Mouse (Mus musculus): ENCODE measurements around the gene Prr18.

The Prr18 gene

GRCm38 (mm10) chr17:8341360-8341963 lies 4.2 kb downstream of the Prr18 start:
- DNase-seq = no peak

- no peak for DNase-seq
These were observed 5.4 kb downstream of the Prr18 start for GRCm38 (mm10) chr17:8342706-8343105.

GRCm38 (mm10) chr17:8343416-8343815 lies 6.2 kb downstream of the Prr18 start:
- no peak for DNase-seq

GRCm38 (mm10) chr17:8347765-8348285 lies 10.6 kb downstream of the Prr18 start:
- DNase-seq = no peak

GRCm38 (mm10) chr17:8348941-8349340 lies 11.7 kb downstream of the Prr18 start:
- no peak for DNase-seq

- DNase-seq = no peak
These were observed 13.8 kb downstream of the Prr18 start for GRCm38 (mm10) chr17:8351088-8351487.

- no peak for DNase-seq
These were observed 18.4 kb downstream of the Prr18 start, which contains the start of gene T2 for GRCm38 (mm10) chr17:8355692-8356091. T2 (plus strand) TSS chr17:8355992.

- no peak for DNase-seq
These were observed 20.2 kb downstream of the Prr18 start for GRCm38 (mm10) chr17:8357498-8357897.

- DNase-seq = no peak
These were observed 23.6 kb downstream of the Prr18 start for GRCm38 (mm10) chr17:8360876-8361275.

- no peak for DNase-seq
These were observed 24.2 kb downstream of the Prr18 start for GRCm38 (mm10) chr17:8361281-8362103.

GRCm38 (mm10) chr17:8367514-8368480 lies 30.5 kb downstream of the Prr18 start:
- DNase-seq = no peak

- peak; percentile 59 for DNase-seq
These were observed 31.3 kb downstream of the Prr18 start for GRCm38 (mm10) chr17:8368570-8368969.

GRCm38 (mm10) chr17:8369171-8369570 lies 31.9 kb downstream of the Prr18 start:
- no peak for DNase-seq

- peak; percentile 78 for DNase-seq
These were observed 33.5 kb downstream of the Prr18 start for GRCm38 (mm10) chr17:8370634-8371229.

- DNase-seq = peak; percentile 93
These were observed 34.6 kb downstream of the Prr18 start for GRCm38 (mm10) chr17:8371834-8372233.

- peak; percentile 84 for DNase-seq
These were observed 35.2 kb downstream of the Prr18 start for GRCm38 (mm10) chr17:8372286-8373046.

- no peak for DNase-seq
These were observed 40.0 kb downstream of the Prr18 start for GRCm38 (mm10) chr17:8377298-8377697.

- no peak for DNase-seq
These were observed 48.2 kb downstream of the Prr18 start for GRCm38 (mm10) chr17:8385441-8385840.

GRCm38 (mm10) chr17:8388463-8388862 lies 51.2 kb downstream of the Prr18 start:
- DNase-seq = peak; percentile 78

GRCm38 (mm10) chr17:8388990-8389789 lies 51.9 kb downstream of the Prr18 start:
- no peak for DNase-seq

- no peak for DNase-seq
These were observed 52.5 kb downstream of the Prr18 start for GRCm38 (mm10) chr17:8389790-8390095.

Data from embryo, embryonic 11 days (tissue).